Mouse (Mus musculus) kidney, postnatal 25 days (tissue): Measurements from ENCODE around the gene Lalba.
"Not testable (repeated sequence)": the region's sequence is repeated elsewhere in the genome, so short reads cannot be mapped to it uniquely, and the experiment has no call there.

Source experiments
- DNase-seq, 2 experiments: peaks; one replicate each; pipeline ENCODE4 v3.0.0; 2021; ENCODE audit warnings: mixed read lengths in 2 of 2

The Lalba gene

GRCm38 (mm10) chr15:98491332-98491731, 8.8 kb upstream of the Lalba start:
- DNase-seq: no peak

GRCm38 (mm10) chr15:98486433-98487021, 4.0 kb upstream of the Lalba start:
- no peak for DNase-seq

- peak; percentile 32 to 58 for DNase-seq
Observed at GRCm38 (mm10) chr15:98483907-98484886, 1.7 kb upstream of the Lalba start.

- DNase-seq: no peak
Observed at GRCm38 (mm10) chr15:98479568-98480102, 2.9 kb downstream of the Lalba start.

- DNase-seq: no peak
Observed at GRCm38 (mm10) chr15:98476281-98476680, 6.2 kb downstream of the Lalba start.

- peak; percentile 48 to 67 for DNase-seq
Observed at GRCm38 (mm10) chr15:98475382-98475781, 7.1 kb downstream of the Lalba start.

GRCm38 (mm10) chr15:98474958-98475357, 7.6 kb downstream of the Lalba start:
- DNase-seq: no peak

- DNase-seq: no peak
Observed at GRCm38 (mm10) chr15:98471539-98471938, 11.0 kb downstream of the Lalba start.

- no peak for DNase-seq
Observed at GRCm38 (mm10) chr15:98469596-98469995, 12.9 kb downstream of the Lalba start, which contains the start of gene OR5BS1P. Gene OR5BS1P, plus strand, starts transcription at chr15:98469896.

GRCm38 (mm10) chr15:98452288-98452687, 30.2 kb downstream of the Lalba start, which contains the start of gene Olfr281:
Gene Olfr281, plus strand, starts transcription at chr15:98452588.
- DNase-seq: no peak

GRCm38 (mm10) chr15:98448521-98448920, 34.0 kb downstream of the Lalba start:
- DNase-seq: peak; percentile 45 to 79

GRCm38 (mm10) chr15:98444561-98444960, 38.0 kb downstream of the Lalba start:
- DNase-seq: no peak

GRCm38 (mm10) chr15:98430925-98431324, 51.6 kb downstream of the Lalba start, which contains the start of gene Olfr282:
Gene Olfr282, plus strand, starts transcription at chr15:98431225.
- not testable (repeated sequence) for DNase-seq
